Mouse (Mus musculus) left cerebral cortex, postnatal 10 days (tissue): ENCODE data around the gene Lepr. TPM values are rescaled to one million over a fixed set of nuclear protein-coding genes. Genes with fewer than 3 reads are reported as not detected.

Experiments used
- DNase-seq, 2 experiments: peaks; one replicate each; pipeline ENCODE4 v3.0.0; 2021 to 2022; ENCODE audit warnings: low spot score in 2 of 2, mixed read lengths in 1 of 2; ENCODE audit errors: extremely low spot score in 1 of 2
- intact Hi-C: fragments of 180-260 bp; cut with DNase I; formaldehyde crosslinking; loops from one replicate; pipeline ENCODE4 v1.15.1; 2025
- total RNA-seq, 2 experiments: library from RNA; stranded (reverse); gene quantifications; 2 replicates each; pipeline ENCODE4 v1.2.3; 2021

The Lepr gene
- 1 to 10 TPM; 4.0 to 5.8 TPM for total RNA-seq

DNA sequence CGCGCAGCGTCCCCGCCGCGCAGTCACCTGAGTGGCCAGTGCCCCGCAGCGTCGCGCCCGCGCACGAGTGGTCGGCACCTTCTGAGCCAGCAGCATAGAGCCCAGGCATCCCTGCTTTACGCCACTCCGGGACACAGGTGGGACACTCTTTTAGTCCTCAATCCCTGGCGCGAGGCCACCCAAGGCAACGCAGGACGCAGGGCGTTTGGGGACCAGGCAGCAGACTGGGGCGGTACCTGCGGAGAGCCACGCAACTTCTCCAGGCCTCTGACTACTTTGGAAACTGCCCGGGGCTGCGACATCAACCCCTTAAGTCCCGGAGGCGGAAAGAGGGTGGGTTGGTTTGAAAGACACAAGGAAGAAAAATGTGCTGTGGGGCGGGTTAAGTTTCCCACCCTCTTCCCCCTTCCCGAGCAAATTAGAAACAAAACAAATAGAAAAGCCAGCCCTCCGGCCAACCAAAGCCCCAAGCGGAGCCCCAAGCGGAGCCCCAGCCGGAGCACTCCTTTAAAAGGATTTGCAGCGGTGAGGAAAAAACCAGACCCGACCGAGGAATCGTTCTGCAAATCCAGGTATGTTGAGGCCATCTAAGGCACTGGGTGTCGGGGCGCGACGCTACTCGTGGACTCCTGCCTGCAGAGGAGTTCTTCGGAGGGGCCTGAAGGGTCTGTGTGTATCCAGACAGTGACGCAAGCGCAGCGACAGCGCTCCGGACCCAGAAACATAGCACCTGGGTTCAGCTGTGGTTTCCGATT lies at the start of gene Lepr:
Lepr (plus strand) TSS at position 38 of the 755 bp plus-strand sequence.
- intact Hi-C loops: no loop called here
- peak in 1 of 2 experiments; percentile 42 for DNase-seq

DNA sequence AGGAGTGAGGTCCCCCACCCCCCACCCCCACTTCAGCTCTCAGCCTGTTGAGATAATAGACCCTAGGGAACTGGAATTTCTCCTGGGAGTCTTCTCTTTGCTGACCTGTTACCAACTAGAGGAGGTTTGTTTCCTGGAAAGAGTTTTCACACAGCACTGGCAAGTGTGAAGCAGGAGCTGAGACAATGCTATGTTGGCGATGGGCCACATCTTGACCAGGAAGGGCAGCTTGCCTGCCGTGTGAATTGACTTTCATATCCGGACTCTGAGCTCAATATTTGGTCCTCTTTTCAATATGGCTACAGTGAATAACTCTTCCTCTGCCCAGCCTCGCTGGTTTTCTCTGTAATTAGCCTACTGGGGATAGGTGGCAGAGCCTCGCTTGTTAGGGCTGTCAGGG lies 48.0 kb upstream of the Lepr start:
- DNase-seq: no peak
- intact Hi-C loops: no loop called here

DNA sequence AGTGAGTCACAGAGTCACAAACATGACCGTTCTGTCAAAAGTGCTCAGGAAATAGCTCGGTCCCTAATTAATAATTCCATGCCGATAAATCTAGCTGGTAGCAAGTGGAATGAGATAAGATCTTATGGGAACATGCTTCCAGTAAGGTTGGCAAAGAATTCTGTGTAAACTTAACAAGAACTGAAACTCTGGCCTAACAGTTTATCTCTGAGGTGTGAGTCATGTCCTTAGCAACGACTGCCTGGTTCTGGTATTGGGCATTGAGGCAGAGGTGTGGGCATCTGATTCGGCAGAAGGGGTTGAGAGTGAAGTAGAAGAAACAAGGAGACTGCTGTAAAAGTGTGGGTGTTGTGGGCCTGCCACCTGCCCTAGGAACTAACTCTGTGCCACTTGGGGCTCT lies 47.4 kb upstream of the Lepr start:
- intact Hi-C loops: no loop called here
- DNase-seq: no peak

DNA sequence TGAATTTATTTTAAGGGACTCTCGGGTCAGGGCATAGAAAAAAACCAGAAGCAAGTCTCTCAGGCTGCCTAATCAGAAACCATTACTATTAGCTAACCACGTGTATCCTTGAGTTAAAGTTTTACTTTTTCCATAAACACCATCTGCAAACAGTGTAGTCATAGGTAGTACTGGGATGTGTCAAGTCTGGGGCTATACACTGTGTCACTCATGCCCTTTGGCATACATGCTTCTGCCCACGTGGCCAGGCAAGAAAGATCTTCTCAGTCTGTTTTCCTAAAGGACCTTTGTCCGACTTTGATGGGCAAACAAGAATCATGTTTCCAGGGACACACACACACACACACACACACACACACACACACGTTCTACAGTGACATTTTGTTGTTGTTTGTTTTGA lies 42.4 kb upstream of the Lepr start:
- intact Hi-C loops: no loop called here
- no peak for DNase-seq

DNA sequence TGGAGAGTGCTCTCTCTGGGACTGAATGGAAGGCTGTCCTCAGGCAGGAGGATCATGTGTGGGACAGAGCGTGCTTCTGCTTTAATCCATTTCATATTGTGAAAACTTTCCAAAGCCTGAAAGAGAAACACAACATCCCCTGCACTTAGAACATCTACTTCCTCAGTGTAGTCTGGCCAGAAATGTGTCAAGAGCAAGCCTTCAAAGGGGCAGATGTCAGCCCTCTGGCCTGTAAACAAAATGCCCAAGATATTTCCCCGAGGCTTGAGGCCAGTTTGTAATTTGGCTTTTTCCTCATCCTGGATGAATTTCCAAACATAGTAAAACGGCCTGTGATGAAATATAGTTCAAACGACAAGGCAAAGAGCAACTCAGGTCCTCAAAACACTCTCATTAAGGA lies 41.5 kb upstream of the Lepr start:
- intact Hi-C loops: no loop called here
- DNase-seq: no peak

DNA sequence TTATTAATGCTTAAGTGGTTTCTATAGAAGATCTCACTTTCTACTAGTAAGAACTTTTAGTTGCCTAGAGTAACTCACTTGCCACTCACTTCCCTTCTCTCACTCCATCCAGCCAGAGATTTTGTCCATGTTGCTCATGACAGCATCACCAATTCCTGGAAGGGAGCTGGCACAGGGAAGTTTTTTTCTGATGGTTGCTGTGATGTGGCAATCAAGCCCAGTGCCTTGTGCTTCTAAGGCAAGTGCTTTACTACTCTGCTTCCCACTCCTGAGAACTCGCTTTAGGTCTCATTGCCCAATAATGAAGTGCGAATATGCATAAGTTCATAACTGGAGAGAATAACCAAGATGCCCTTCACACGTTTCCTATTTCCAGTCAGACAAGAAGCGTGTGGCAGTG lies 34.6 kb upstream of the Lepr start:
- intact Hi-C loops: no loop called here
- no peak for DNase-seq

DNA sequence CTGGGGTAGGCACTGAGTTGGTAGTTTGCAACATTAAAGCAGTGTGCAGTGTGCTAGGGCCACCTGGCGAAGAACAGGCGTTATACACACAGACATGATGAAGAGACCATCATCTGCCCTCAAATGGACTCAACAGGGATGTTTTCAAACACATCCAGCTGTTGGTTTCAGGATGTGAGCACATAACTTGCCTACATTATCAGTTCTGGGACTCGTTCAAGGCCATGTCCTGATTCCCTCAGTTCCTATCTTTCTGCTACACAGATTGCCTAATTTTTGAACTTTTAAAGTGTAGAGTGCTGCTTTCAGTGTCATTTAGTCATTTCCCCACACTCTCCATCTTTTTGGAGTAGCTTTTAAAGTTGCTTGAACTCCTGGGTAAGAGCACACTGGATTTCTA lies 34.1 kb upstream of the Lepr start:
- intact Hi-C loops: no loop called here
- DNase-seq: no peak

DNA sequence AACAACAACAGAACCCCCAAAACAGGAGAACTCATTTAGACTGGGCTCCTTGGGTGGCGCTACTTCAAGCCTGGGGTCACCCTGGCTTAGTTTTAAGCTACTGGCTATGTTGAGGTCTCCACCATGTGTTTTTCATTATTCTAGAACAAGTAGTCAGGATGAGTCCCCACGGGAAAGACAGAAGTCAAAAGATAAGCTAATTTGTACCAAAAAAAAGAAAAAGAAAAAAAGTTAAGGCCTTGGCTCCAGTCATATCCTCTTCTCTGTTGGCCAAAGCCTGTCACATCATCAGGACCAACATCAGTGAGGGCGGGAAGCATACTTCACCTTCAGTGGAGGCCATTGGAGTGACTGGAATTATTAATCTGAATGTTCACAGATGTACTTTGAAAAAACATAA lies 32.4 kb upstream of the Lepr start:
- DNase-seq: no peak

DNA sequence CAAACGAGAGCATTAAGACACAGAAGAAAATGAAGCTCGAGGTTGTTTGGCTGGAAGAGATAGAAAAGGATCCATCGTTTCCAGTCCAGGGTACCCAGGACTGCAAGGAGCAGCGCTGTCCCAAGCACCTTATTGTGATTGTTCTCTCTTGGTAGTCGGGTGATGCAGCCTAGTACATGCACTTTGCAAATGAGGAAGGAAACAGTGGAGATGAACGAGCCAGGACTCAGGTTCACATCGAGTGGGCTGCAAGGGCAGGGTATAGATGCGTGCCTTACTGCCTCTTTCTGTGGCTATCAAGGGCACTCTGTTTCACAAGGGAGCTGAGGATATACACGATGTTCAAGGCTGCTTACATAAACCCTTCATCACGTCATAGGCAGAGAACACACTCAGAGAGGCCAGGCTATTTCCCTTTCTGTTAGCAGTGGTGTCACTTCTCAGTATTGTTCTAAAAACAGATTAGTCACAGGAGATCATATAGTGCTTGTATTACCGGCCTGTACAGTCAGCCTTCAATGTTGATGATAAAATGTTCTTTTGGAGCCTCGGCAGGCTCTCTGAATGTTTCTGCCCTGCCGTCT lies 30.9 kb upstream of the Lepr start:
- intact Hi-C loops: no loop called here
- DNase-seq: no peak

More for the DNA sequence above, 32.4 kb upstream of the Lepr start:
- intact Hi-C loops: no loop called here

DNA sequence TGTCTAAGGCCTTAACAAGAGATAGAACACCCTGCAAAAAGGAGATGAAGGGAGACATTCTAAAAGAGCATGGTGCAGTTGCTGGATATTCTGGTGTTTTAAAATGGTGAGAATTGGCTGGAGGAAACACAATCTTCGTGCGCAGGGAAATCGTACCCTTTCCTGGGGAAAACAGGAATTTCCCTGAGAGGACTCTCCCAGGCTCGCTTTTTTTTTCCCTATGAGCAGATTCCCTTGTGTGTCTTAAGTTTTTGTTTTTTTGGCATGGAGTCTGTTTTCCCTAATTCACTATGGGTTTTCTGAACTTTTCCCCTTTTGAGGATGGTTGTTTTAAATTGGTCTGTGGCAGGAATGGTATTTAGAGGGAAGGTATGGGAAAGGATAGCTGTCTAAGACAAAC lies 28.0 kb upstream of the Lepr start:
- no peak for DNase-seq
- intact Hi-C loops: no loop called here

DNA sequence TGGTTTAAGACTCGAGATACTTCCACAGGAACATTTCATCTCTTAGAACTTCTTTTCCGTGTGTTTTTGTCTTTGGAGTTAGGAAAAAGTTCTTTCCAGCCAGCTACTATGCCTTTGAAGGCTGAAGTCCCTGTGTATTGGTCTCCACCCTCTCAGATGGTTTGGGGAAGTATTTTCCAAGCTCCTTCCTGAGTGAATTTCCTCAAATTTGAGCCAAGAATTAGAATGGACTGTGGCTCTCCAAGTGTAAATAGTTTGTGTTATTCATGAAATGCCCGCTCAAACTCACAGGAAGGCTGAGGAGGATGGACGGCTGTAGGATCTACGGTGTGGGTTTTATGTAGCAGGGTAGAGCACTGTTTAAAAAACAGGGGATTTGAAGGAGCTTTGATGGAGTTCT lies 27.6 kb upstream of the Lepr start:
- intact Hi-C loops: no loop called here
- no peak for DNase-seq

GRCm38 (mm10) chr4:101692892-101693291 lies 24.3 kb upstream of the Lepr start:
- intact Hi-C loops: no loop called here
- no peak for DNase-seq

- DNase-seq: no peak
- intact Hi-C loops: no loop called here
These were observed 22.7 kb upstream of the Lepr start for GRCm38 (mm10) chr4:101694529-101694928.

GRCm38 (mm10) chr4:101697236-101697635 lies 20.0 kb upstream of the Lepr start:
- DNase-seq: no peak
- intact Hi-C loops: no loop called here

DNA sequence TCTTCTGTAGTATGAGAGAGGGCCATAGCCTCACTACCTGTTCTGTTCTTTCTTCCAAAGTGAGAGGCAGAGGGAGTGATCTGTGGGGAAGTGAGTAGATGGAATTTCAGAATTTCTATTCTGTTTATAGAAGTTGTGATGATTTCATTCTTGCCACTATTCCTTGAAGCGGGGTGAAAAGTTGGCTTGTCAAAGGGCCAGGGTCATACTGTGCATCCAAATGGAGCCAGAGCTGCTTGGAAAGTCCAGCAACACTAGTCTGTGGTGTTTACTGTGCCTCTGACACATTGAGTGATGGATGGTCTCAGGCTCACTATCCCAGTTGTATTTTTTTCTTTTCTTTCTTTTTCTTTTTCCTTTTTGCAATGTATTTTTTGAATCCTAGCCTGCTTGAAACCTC lies 17.8 kb upstream of the Lepr start:
- intact Hi-C loops: no loop called here
- no peak for DNase-seq

DNA sequence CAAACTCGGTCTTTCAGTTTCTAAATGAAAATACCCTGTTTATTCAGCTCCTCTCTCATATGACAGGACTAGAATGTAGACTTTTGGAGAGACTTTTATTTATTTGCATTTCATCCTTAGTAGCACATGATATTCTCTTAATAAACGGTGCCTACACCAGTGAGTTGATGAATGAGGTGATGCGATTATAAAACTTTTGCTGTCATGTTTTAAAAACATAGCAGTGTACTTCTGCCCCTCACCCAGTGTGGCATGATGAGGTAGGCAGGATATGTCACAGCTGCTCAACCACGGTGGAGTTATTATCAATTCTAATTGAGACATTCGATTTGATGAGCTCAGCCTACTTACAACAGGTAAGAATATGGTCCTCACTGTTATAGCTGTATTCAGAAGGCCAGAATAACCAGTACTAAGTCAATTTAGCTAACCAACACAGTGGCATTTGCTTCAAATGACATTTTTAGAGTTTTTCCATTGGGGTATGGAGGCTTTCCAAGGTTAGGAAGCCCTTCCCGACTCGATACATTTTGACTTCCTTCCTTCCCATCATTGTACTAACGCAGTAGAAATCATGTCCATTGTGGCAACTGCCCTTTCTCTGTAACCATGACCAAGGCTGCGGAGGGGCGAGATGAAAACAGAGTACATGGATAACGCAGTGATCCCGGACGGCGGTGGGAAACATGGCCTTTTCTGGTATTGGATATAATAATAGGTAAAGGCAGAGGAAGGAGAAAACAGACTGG lies 16.1 kb upstream of the Lepr start:
- no peak for DNase-seq

DNA sequence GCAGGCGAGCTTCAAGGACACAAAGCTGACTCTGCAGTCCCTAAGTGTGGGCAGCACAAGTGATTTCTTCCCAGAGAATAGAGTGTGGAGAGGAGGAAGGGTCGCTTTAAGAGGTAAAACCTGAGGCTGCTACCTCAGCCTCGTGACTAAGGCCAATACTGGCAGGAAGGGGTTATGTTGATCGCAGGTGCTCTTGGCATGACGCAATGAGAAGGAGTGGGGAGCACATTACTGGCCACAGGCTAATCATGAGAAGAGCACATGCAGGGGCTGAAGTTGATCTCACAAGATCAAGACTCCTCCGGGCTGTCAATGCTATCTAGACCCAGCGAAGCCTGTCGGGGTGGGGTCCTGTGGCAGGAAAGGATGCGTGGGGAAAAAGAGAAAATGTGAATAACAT lies 11.9 kb upstream of the Lepr start:
- intact Hi-C loops: no loop called here

More for the DNA sequence above, 16.1 kb upstream of the Lepr start:
- intact Hi-C loops: no loop called here

GRCm38 (mm10) chr4:101707234-101707633 lies 10.0 kb upstream of the Lepr start:
- DNase-seq: no peak
- intact Hi-C loops: no loop called here

More for the DNA sequence above, 11.9 kb upstream of the Lepr start:
- no peak for DNase-seq

DNA sequence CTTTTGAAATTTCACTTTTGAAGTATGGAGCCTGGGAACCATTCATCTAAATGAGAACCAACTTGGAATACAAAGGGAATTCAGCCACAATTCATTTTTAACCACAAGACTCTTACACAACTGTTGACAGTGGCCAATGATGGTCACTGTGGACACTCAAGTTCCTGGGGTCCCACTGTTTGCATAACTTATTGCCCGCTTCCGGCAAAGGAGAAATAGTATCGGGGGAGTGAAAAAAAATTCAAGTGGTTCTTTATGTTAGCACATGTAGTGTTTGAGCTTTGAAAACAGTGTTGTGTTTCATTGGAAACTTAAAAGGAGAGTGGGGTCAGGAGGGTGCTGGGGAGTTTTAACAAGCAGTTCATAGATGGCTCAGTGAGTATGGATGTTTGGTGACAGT lies 9.3 kb upstream of the Lepr start:
- intact Hi-C loops: no loop called here
- DNase-seq: no peak

DNA sequence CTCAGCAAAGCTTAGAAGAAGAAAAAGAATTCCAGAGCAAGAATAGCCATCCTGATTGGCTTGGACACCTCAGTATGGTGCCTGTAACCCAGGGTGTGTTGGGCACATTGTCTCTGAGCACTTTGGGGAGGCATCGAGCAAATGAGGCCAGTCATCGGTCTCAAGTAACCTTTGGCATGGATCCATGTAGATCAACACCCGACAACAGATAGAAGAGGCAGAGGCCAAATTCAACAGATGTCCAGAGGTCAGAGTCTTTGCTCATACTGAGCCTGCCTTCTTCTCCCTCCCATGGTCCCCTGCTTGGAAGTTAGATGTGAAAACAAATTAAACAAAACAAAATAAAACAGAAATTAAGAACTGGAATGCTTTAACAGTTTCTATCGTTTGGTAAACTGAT lies 6.8 kb upstream of the Lepr start:
- no peak for DNase-seq
- intact Hi-C loops: no loop called here
